Comparison of ENCODE assay signal across 8 mouse cellular contexts in genomic region chr3:122419610-122420409, GRCm38 (mm10).
DNase-seq lines count a peak whose midpoint lies in the region; ATAC-seq lines count a peak whose summit lies in the region.

No protein-coding gene starts in this region.

- H3K27me3 ChIP-seq in embryonic facial prominence, embryonic 14.5 days (replicated peaks; ENCODE audit: control insufficient read depth, insufficient read depth, low read length): no peaks in the 10 kb centered on the region; the same call in 1 of the 2 replicates
- peaks cover 35% of the 10 kb centered on the region for H3K27me3 ChIP-seq in heart, embryonic 13.5 days (replicated peaks)
- H3K27me3 ChIP-seq in kidney, embryonic 16.5 days (ENCODE audit: insufficient read depth, low read length): no peaks in the 10 kb centered on the region
- peaks cover 30% of the 10 kb centered on the region for H3K27me3 ChIP-seq in liver, embryonic 16.5 days (ENCODE audit: control insufficient read depth, insufficient read depth, low read depth, low read length)
- H3K27me3 ChIP-seq in neural tube, embryonic 11.5 days (ENCODE audit: control insufficient read depth, insufficient read depth, low read length): peaks cover 2% of the 10 kb centered on the region; the same call in 1 of the 2 replicates
- no peaks in the 10 kb centered on the region for H3K27me3 ChIP-seq in stomach, embryonic 16.5 days (ENCODE audit: control insufficient read depth, insufficient read depth, low read length)

- ATAC-seq in embryonic facial prominence, embryonic 14.5 days (ENCODE audit: low read depth): peak; percentile 90
- peak; percentile 56 for ATAC-seq in heart, embryonic 13.5 days (ENCODE audit: extremely low read depth, insufficient number of reproducible peaks, low FRiP score, low TSS enrichment)
- peak; percentile 90 for ATAC-seq in kidney, embryonic 16.5 days (ENCODE audit: low FRiP score, low TSS enrichment)
- peak; percentile 77 for ATAC-seq in liver, embryonic 16.5 days (ENCODE audit: low read depth)
- peak; percentile 89 for ATAC-seq in neural tube, embryonic 11.5 days (ENCODE audit: insufficient read depth, low FRiP score, low TSS enrichment)
- ATAC-seq in stomach, embryonic 16.5 days (ENCODE audit: insufficient read depth, low FRiP score): peak; percentile 91

- H3K4me1 ChIP-seq in embryonic facial prominence, embryonic 14.5 days (ENCODE audit: control insufficient read depth, insufficient read depth, low read length): peaks cover 9% of the 10 kb centered on the region; the same call in 1 of the 2 replicates
- peaks cover 29% of the 10 kb centered on the region for H3K4me1 ChIP-seq in heart, embryonic 13.5 days
- H3K4me1 ChIP-seq in kidney, embryonic 16.5 days (ENCODE audit: insufficient read depth, low read length): peaks cover 20% of the 10 kb centered on the region
- no peaks in the 10 kb centered on the region; the same call in 1 of the 2 replicates for H3K4me1 ChIP-seq in liver, embryonic 16.5 days (ENCODE audit: control insufficient read depth, low read depth, low read length)
- peaks cover 4% of the 10 kb centered on the region for H3K4me1 ChIP-seq in neural tube, embryonic 11.5 days (ENCODE audit: control insufficient read depth, insufficient read depth, low read length)
- H3K4me1 ChIP-seq in stomach, embryonic 16.5 days (ENCODE audit: control insufficient read depth, insufficient read depth, low read length): peaks cover 9% of the 10 kb centered on the region; the same call in 1 of the 2 replicates

- peak; percentile 93 for DNase-seq in A20 (ENCODE audit: low read depth, low spot score)
- DNase-seq in adrenal gland, postnatal 36 days: peak; percentile 89 to 91
- DNase-seq in embryonic facial prominence, embryonic 14.5 days (ENCODE audit: low spot score): peak; percentile 85
- DNase-seq in neural tube, embryonic 11.5 days (ENCODE audit: low spot score): peak; percentile 87

- H3K9me3 ChIP-seq in embryonic facial prominence, embryonic 14.5 days (ENCODE audit: control insufficient read depth, low read length): no peaks in the 10 kb centered on the region
- H3K9me3 ChIP-seq in heart, embryonic 13.5 days: no peaks in the 10 kb centered on the region
- no peaks in the 10 kb centered on the region for H3K9me3 ChIP-seq in kidney, embryonic 16.5 days (ENCODE audit: low read length)
- no peaks in the 10 kb centered on the region for H3K9me3 ChIP-seq in liver, embryonic 16.5 days (replicated peaks; ENCODE audit: control insufficient read depth, low read length)
- no peaks in the 10 kb centered on the region for H3K9me3 ChIP-seq in neural tube, embryonic 11.5 days (ENCODE audit: control insufficient read depth, low read length)
- no peaks in the 10 kb centered on the region for H3K9me3 ChIP-seq in stomach, embryonic 16.5 days (replicated peaks; ENCODE audit: control insufficient read depth, low read length)

- H3K27ac ChIP-seq in embryonic facial prominence, embryonic 14.5 days (replicated peaks; ENCODE audit: low read depth, low read length): peak overlapping the region; percentile 58
- peak overlapping the region; percentile 16 for H3K27ac ChIP-seq in heart, embryonic 13.5 days (replicated peaks)
- peak overlapping the region; percentile 70 for H3K27ac ChIP-seq in kidney, embryonic 16.5 days (ENCODE audit: low read length)
- peak overlapping the region; percentile 63 for H3K27ac ChIP-seq in liver, embryonic 16.5 days (ENCODE audit: low read length)
- H3K27ac ChIP-seq in neural tube, embryonic 11.5 days (ENCODE audit: low read depth, low read length): peak overlapping the region; percentile 68
- peak overlapping the region; percentile 58 for H3K27ac ChIP-seq in stomach, embryonic 16.5 days (ENCODE audit: low read length)

- H3K36me3 ChIP-seq in embryonic facial prominence, embryonic 14.5 days (ENCODE audit: control insufficient read depth, insufficient read depth, low read length): no peaks in the 10 kb centered on the region
- no peaks in the 10 kb centered on the region for H3K36me3 ChIP-seq in heart, embryonic 13.5 days
- H3K36me3 ChIP-seq in kidney, embryonic 16.5 days (ENCODE audit: insufficient read depth, low read length): no peaks in the 10 kb centered on the region
- H3K36me3 ChIP-seq in liver, embryonic 16.5 days (ENCODE audit: control insufficient read depth, insufficient read depth): no peaks in the 10 kb centered on the region
- H3K36me3 ChIP-seq in neural tube, embryonic 11.5 days (ENCODE audit: control insufficient read depth, insufficient read depth, low read length): no peaks in the 10 kb centered on the region
- no peaks in the 10 kb centered on the region for H3K36me3 ChIP-seq in stomach, embryonic 16.5 days (ENCODE audit: control insufficient read depth, insufficient read depth, low read length)

- H3K4me3 ChIP-seq in embryonic facial prominence, embryonic 14.5 days (ENCODE audit: low read depth, low read length): peak overlapping the region; percentile 75
- H3K4me3 ChIP-seq in heart, embryonic 13.5 days: peak overlapping the region; percentile 63
- peak overlapping the region; percentile 71 for H3K4me3 ChIP-seq in kidney, embryonic 16.5 days (ENCODE audit: low read length)
- H3K4me3 ChIP-seq in liver, embryonic 16.5 days (ENCODE audit: low read depth, low read length): peak overlapping the region; percentile 65
- peak overlapping the region; percentile 65 for H3K4me3 ChIP-seq in neural tube, embryonic 11.5 days (ENCODE audit: low read depth, low read length)
- H3K4me3 ChIP-seq in stomach, embryonic 16.5 days (replicated peaks; ENCODE audit: low read length): peak overlapping the region; percentile 59

- H3K4me2 ChIP-seq in embryonic facial prominence, embryonic 14.5 days (ENCODE audit: low read depth, low read length): peak overlapping the region; percentile 91
- peak overlapping the region; percentile 98 for H3K4me2 ChIP-seq in heart, embryonic 13.5 days
- H3K4me2 ChIP-seq in kidney, embryonic 16.5 days (replicated peaks; ENCODE audit: low read depth, low read length): peak overlapping the region; percentile 98
- H3K4me2 ChIP-seq in liver, embryonic 16.5 days (ENCODE audit: low read depth, low read length): peak overlapping the region; percentile 60
- H3K4me2 ChIP-seq in neural tube, embryonic 11.5 days (ENCODE audit: low read depth): peak overlapping the region; percentile 85
- H3K4me2 ChIP-seq in stomach, embryonic 16.5 days (ENCODE audit: low read depth, low read length): peak overlapping the region; percentile 91

- 1% methylated on average over 63 of the region's 63 CpGs for WGBS in embryonic facial prominence, embryonic 14.5 days
- WGBS in heart, embryonic 13.5 days: under 1% methylated on average over 63 of the region's 63 CpGs
- WGBS in kidney, embryonic 16.5 days: under 1% methylated on average over 63 of the region's 63 CpGs
- WGBS in liver, embryonic 16.5 days (ENCODE audit: insufficient replicate concordance): under 1% methylated on average over 63 of the region's 63 CpGs
- under 1% methylated on average over 63 of the region's 63 CpGs for whole genome bisulfite sequencing in neural tube, embryonic 11.5 days
- under 1% methylated on average over 63 of the region's 63 CpGs for WGBS in stomach, embryonic 16.5 days

- H3K9ac ChIP-seq in embryonic facial prominence, embryonic 14.5 days (ENCODE audit: low read depth, low read length): peak overlapping the region; percentile 78
- H3K9ac ChIP-seq in heart, embryonic 13.5 days: peak overlapping the region; percentile 82
- H3K9ac ChIP-seq in kidney, embryonic 16.5 days (replicated peaks; ENCODE audit: low read length): peak overlapping the region; percentile 82
- peak overlapping the region; percentile 60 for H3K9ac ChIP-seq in liver, embryonic 16.5 days (ENCODE audit: low read depth, low read length)
- peak overlapping the region; percentile 77 for H3K9ac ChIP-seq in neural tube, embryonic 11.5 days (ENCODE audit: low read length)
- peak overlapping the region; percentile 76 for H3K9ac ChIP-seq in stomach, embryonic 16.5 days (ENCODE audit: low read length)

Comparison
In these comparisons a context has a peak if more than half of its experiments do, and no peak if none do; other contexts are left out.
1. Peak in every context shown above with its lines: DNase-seq, ATAC-seq, H3K4me3 ChIP-seq and H3K27ac ChIP-seq.
2. H3K27ac ChIP-seq: peak in every context shown above with its lines; median percentile 70 in kidney, embryonic 16.5 days; 68 in neural tube, embryonic 11.5 days; 63 in liver, embryonic 16.5 days; 58 in embryonic facial prominence, embryonic 14.5 days; 58 in stomach, embryonic 16.5 days; 16 in heart, embryonic 13.5 days.